Mouse (Mus musculus): ENCODE data around the gene Tst.
A peak's percentile ranks its signal among the peaks of the same experiment; 100 is the strongest.

The Tst gene

GRCm38 (mm10) chr15:78429871-78430622, 24.3 kb upstream of the Tst start:
- no peak for DNase-seq (ENCODE audit: low spot score)

GRCm38 (mm10) chr15:78429139-78429459, 23.4 kb upstream of the Tst start:
- DNase-seq (ENCODE audit: low spot score) = no peak

GRCm38 (mm10) chr15:78428391-78429138, 22.9 kb upstream of the Tst start, which contains the start of gene Kctd17:
Kctd17 (plus strand) TSS chr15:78428564.
- peak; percentile 77 for DNase-seq (ENCODE audit: low spot score)

- no peak for DNase-seq (ENCODE audit: low spot score)
Observed at GRCm38 (mm10) chr15:78425230-78425629, 19.5 kb upstream of the Tst start.

GRCm38 (mm10) chr15:78424507-78424906, 18.8 kb upstream of the Tst start:
- no peak for DNase-seq (ENCODE audit: low spot score)

- peak; percentile 85 for DNase-seq (ENCODE audit: low spot score)
Observed at GRCm38 (mm10) chr15:78422046-78422956, 16.6 kb upstream of the Tst start.

- no peak for DNase-seq (ENCODE audit: low spot score)
Observed at GRCm38 (mm10) chr15:78420395-78420794, 14.7 kb upstream of the Tst start.

GRCm38 (mm10) chr15:78416937-78417336, 11.2 kb upstream of the Tst start:
- peak; percentile 52 for DNase-seq (ENCODE audit: low spot score)

- DNase-seq (ENCODE audit: low spot score) = no peak
Observed at GRCm38 (mm10) chr15:78414157-78414556, 8.4 kb upstream of the Tst start.

- DNase-seq (ENCODE audit: low spot score) = no peak
Observed at GRCm38 (mm10) chr15:78413719-78414117, 8.0 kb upstream of the Tst start.

GRCm38 (mm10) chr15:78413083-78413718, 7.5 kb upstream of the Tst start:
- no peak for DNase-seq (ENCODE audit: low spot score)

- DNase-seq (ENCODE audit: low spot score) = no peak
Observed at GRCm38 (mm10) chr15:78409570-78410052, 3.9 kb upstream of the Tst start.

GRCm38 (mm10) chr15:78406293-78406934, 707 bp upstream of the Tst start, which contains the start of gene Mpst:
Mpst (plus strand) TSS chr15:78406416.
- DNase-seq (ENCODE audit: low spot score) = peak; percentile 89

GRCm38 (mm10) chr15:78405098-78405497, 609 bp downstream of the Tst start:
- DNase-seq (ENCODE audit: low spot score) = no peak

GRCm38 (mm10) chr15:78403896-78404295, 1.8 kb downstream of the Tst start:
- DNase-seq (ENCODE audit: low spot score) = peak; percentile 80

GRCm38 (mm10) chr15:78403301-78403741, 2.4 kb downstream of the Tst start:
- DNase-seq (ENCODE audit: low spot score) = peak; percentile 67

- peak; percentile 61 for DNase-seq (ENCODE audit: low spot score)
Observed at GRCm38 (mm10) chr15:78402423-78402822, 3.3 kb downstream of the Tst start.

GRCm38 (mm10) chr15:78401921-78402320, 3.8 kb downstream of the Tst start:
- peak; percentile 70 for DNase-seq (ENCODE audit: low spot score)

- no peak for DNase-seq (ENCODE audit: low spot score)
Observed at GRCm38 (mm10) chr15:78401345-78401744, 4.4 kb downstream of the Tst start.

GRCm38 (mm10) chr15:78395478-78395962, 10.2 kb downstream of the Tst start, which contains the start of gene Tex33:
Tex33 (minus strand) TSS chr15:78395912.
- DNase-seq (ENCODE audit: low spot score) = no peak

GRCm38 (mm10) chr15:78390855-78391254, 14.9 kb downstream of the Tst start:
- DNase-seq (ENCODE audit: low spot score) = no peak

Data from ovary, postnatal 36 days (tissue).